Mouse (Mus musculus) thymus, adult 2 months (tissue): Measurements from ENCODE around the gene Pnpla5.

Source experiments
- CTCF ChIP-seq: fragments of 200-500 bp; IDR thresholded peaks from 2 replicates; pipeline ENCODE4 v1.5.1; 2012; ENCODE audit warnings: mild to moderate bottlenecking, control low read depth, low read length, moderate library complexity, borderline replicate concordance; ENCODE audit not compliant: control insufficient read depth, poor library complexity, insufficient read depth; ENCODE audit errors: extremely low read depth
- POLR2A ChIP-seq: fragments of 200-500 bp; IDR thresholded peaks from 2 replicates; pipeline ENCODE4 v1.6.1; 2012; ENCODE audit warnings: mild to moderate bottlenecking, low read length, control low read depth, moderate library complexity; ENCODE audit not compliant: control insufficient read depth, poor library complexity, insufficient read depth; ENCODE audit errors: extremely low read depth

DNA sequence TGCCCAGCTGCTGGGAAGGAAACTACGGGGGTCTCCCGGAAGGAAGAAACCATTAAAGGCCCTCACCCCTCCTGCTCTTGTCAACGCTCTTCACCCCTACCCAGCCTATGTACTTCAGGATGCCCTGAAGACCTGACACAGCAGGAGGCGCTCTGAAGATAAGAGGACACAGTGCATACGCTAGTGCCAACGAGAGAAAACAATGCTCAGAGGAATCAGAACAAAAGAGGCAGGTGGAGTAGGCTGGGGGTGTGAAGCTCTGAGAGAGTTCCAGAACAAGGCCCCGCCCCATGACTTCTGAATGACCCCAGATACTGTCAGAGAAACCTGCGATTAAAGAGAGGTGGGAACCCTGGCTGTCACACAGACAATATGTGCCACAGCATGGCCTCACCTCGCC, 36.2 kb downstream of the Pnpla5 start:
- no peak for TF ChIP-seq CTCF
- TF ChIP-seq POLR2A: no peak
